Mouse (Mus musculus): ENCODE measurements around the gene Lypd6. TPM values are rescaled to one million over a fixed set of nuclear protein-coding genes. Genes with fewer than 3 reads are reported as not detected.

The Lypd6 gene
- total RNA-seq (2022) = 10 to 100 TPM; 14.9 to 19.1 (median 16.2) TPM

DNA sequence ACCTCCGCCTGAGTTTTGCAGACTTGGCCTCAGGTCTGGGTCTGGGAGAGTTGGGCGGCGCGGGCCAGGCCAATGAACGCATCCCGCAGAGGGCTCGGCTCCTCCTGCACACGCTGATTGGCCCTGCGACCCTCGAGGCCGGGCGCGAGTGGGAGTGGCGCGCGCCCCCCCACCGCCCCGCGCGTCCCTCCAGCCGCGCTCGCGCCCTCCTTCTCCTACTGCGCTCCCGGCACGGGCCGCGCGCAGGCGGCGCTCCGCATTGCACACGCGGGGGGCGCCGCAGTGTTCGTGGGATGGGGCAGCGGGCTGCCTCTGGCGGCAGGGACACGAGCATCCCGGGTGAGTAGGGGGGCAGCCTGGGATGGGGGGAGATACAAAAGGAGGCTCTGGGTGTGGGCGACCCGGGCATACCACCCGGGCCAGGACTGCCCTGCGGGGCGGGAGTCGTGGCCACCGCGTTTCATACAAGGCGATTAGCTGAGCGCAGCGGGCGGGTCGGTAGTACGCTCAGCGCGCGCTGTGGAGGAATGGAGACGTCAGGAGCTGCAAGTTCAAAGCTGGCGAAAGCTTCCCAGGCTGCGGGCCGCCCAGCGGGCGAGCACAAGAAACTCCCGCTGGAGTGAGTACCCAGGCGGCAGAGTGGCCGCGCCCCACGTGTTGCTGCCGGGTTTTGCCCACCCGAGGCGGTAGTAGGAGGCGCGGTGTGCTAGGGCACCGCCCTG is at the start of gene Lypd6:
Lypd6 (plus strand) TSS at position 184 of the 722 bp plus-strand sequence.
- peak; percentile 38 to 42 for DNase-seq (ENCODE audit: low spot score in 2 of 2)

- no peak for DNase-seq (ENCODE audit: low spot score in 2 of 2)
These were observed 46.8 kb upstream of the Lypd6 start for GRCm38 (mm10) chr2:50019477-50019876.

- DNase-seq (ENCODE audit: low spot score in 2 of 2) = no peak
These were observed 40.7 kb upstream of the Lypd6 start for GRCm38 (mm10) chr2:50025549-50025948.

DNA sequence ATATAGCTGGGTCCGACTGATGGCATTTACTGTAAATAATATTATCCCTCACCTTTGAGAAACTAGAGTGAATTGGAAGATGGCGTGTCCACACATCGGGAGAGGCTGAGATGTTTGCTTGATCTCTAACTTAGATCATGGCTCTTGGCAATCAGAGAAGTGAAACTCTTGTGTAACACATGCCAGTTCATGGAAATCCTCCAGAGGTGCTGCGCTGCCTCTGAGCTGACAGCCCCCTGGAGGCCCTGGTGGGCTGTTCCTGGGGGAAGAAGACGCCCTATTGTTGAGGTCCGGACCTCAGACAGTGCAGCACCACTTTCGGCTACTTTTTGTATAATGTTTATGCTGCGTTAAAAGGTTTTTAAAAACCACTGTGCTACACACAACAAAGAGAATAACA is 37.3 kb upstream of the Lypd6 start:
- no peak for DNase-seq (ENCODE audit: low spot score in 2 of 2)

DNA sequence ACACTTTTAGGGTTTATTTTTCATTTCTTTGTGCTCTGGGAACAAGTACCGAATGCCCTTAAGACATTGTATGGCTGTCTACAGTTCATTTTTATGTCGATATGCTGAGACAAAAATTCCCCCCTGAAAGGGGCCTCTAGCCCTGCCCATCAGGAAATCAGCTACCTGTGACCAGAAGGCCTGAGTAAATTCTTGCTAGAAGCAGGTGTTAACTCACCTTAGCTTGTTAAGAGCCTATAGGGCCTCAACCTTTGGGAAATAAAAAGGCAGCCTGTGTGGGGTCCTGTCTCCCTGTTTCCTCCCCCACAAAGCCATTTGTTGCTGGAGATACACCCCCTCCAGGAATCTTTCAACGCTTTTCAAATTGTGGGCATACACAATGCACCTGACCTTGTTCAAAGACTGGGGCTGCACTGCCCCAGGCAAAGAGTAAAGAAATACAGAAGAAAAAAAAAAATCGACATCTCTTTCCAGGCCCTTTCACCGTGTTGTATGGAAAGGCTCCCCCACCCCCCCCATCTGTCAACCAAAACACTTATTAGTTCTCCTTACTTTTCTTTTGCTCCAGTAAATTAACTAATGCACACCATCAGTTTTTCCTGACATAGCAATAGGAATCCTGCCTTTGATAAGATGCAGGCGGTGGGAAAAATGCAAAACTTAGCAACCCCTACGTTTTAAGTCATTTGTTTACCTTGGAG is 21.9 kb upstream of the Lypd6 start:
- DNase-seq (ENCODE audit: low spot score in 2 of 2) = no peak

DNA sequence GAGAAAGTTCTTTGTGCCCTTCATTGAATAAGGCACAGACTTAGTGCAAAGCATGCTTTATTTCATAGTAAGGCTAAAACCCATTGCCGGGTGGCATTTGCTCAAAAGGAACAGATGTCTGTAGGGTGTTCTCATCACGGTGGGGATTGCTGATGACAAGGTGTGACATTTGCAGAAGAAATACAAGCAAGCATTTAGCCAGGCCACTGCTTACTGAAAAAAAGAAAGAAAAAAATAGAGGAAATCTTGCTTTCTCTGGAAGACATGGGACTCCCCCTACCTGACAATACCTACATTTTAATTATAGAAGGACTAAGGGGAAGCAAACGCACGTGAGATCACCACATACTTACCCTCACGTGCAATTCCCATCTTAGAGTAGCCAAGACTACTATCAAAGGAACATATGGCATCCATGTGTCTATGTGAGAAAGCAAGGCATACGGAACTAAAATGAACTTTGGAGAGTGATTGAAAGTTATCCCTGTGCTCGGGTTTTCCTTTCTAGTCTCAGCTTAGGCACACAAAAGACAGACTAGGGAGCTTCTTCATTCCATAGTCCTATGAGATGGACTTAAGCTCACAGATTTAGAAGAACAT is 21.3 kb upstream of the Lypd6 start:
- DNase-seq (ENCODE audit: low spot score in 2 of 2) = peak in 1 of 2 experiments; percentile 16

DNA sequence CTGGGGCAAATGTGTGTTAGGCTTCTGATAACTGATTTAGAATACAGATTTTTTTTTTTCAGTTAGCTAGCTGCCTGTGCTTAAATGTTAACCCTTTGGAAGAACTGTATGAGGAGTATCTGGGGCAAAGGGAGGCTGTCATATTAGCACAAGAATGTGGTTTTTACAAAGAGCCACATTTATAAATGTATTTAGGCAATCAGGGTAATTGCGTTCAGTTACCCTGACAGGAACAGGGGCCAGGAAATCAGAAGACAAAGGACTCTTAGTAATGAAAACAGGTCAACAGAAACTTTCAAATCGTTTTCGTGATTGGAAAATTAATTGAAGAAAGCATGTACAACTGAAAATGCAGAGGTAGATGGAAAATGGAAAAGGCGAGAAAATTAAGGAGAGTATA is 20.4 kb upstream of the Lypd6 start:
- DNase-seq (ENCODE audit: low spot score in 2 of 2) = no peak

DNA sequence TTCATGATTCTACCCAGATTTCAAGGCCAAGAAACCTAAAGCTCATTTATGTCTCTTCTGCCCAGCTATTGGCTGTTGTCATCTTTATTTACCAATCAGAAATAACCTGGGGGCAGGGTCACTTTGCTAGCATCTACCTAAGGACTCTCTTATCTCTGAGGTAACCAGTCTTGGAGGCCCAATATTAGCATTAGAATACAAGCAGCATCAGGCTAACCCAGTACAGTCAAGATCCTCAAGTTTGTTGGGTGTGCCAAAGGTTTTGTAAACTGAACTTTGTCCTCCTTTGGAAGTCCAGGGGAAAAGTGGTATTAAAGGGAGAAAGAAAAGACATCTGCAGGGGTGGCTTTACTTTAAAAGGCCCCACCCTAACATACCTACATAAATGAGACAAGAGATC is 17.8 kb upstream of the Lypd6 start:
- DNase-seq (ENCODE audit: low spot score in 2 of 2) = no peak

GRCm38 (mm10) chr2:50053893-50054292 is 12.3 kb upstream of the Lypd6 start:
- no peak for DNase-seq (ENCODE audit: low spot score in 2 of 2)

DNA sequence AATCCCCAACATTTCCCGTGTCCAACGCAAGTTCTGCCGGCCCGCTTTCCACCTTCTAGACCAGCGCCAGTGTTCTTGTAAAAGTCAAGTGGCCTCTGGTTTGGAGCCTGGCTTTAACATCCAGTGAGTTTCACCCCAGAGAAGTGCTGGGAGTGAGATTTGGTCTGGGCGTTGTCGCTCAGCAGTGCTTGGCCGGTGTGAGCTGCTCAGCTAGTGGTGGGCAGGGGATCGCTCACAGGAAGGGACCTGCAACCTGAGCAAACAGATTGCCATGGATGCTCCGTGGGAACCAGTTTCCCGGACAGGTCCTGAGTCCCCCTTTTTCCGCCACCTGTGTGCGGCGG is 355 bp upstream of the Lypd6 start:
- no peak for DNase-seq (ENCODE audit: low spot score in 2 of 2)

GRCm38 (mm10) chr2:50066968-50067315 is 713 bp downstream of the Lypd6 start:
- no peak for DNase-seq (ENCODE audit: low spot score in 2 of 2)

GRCm38 (mm10) chr2:50069571-50070295 is 3.5 kb downstream of the Lypd6 start:
- DNase-seq (ENCODE audit: low spot score in 2 of 2) = no peak

DNA sequence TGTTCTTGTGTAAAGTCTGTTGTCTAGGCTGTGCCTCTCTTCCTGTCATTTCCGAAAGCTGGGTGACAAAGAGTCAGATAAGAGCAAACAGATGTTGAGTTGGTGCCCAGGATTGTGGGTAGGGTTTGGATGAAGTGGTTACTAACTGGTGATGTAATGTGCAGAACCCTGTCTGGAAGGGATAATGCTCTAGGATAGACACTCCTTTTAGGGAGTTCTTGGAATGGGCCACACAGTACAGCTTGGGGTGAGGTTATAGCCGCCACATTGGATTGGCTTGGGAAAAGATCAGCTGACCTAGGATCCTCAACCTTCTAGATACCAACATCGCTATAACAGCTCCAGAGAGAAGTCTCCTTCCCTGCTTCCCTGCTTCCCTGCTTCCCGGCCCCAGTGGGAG is 5.9 kb downstream of the Lypd6 start:
- DNase-seq (ENCODE audit: low spot score in 2 of 2) = no peak

DNA sequence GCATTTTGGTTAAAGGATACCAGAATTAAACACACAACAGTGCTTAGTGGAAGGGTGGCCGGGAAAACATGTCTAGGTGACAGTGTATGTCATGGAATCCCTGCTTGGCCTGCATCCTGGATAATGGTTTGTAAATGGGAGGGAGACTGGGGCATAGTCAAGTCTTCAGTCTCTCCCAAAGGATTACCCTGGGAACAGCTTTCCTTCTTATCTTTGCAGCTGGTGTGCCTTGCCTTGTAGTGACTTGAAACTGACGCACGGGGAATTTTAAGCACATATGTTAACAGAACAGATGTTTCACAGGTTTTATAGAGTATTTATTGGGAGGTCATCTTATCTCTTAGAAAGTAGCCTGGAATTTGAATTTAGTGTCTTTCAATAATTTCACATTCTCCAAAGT is 18.5 kb downstream of the Lypd6 start:
- DNase-seq (ENCODE audit: low spot score in 2 of 2) = no peak

- DNase-seq (ENCODE audit: low spot score in 2 of 2) = no peak
These were observed 21.5 kb downstream of the Lypd6 start for GRCm38 (mm10) chr2:50087761-50088160.

DNA sequence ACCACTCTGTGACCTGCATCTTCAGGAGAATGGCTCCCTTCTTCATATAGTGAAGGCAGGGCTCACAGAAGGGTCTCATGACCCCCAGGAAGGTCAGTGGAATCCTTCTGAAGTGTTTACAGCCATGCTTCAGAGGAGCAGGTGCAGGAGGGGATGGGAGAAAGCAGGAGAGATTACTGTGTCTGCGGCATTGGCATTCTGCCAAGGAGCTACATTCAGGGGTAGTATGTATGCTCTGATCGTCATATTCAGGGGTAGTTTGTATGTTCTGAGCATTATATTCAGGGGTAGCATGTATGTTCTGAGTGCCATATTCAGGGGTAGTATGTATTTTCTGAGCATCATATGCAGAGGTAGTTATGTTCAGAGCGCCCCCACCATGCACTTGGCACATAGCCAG is 30.1 kb downstream of the Lypd6 start:
- no peak for DNase-seq (ENCODE audit: low spot score in 2 of 2)

DNA sequence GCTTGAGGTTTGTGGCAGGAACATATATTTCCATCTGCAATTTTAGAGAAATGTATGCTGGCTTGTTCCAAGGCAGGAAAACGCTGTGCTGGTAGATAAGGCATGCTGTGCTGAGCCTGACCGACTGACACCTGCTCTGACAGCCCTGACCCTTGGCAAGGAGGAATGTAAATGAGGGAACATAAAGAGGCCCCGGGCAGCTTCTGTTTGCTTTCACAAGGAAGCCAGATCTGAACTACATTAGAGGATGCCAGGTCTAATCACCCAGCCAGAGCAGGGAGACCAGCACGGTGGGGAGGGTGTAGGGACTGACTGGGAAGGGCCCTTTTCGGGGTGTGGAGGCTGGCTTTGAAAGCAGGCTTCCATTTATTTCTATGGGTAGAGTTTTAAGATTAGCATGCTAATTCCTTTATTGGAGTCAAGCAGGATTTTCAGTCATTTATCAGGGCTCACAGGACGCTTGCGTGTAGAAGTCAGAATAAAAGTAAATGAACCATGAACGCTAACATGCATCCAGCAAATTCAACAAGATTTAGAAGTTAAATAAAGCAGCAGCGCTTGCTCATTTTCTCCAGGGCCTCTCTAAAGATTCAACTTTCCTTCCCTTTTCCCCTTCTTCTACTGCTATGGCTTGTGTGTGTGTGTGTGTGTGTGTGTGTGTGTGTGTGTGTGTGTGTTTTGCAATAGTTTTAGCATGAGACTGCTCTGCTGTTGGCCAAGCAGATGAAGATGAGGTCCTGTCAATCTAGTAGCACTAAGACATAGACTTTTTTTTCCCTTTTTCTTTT is 34.3 kb downstream of the Lypd6 start:
- no peak for DNase-seq (ENCODE audit: low spot score in 2 of 2)

- no peak for DNase-seq (ENCODE audit: low spot score in 2 of 2)
These were observed 34.9 kb downstream of the Lypd6 start for GRCm38 (mm10) chr2:50101152-50101450.

DNA sequence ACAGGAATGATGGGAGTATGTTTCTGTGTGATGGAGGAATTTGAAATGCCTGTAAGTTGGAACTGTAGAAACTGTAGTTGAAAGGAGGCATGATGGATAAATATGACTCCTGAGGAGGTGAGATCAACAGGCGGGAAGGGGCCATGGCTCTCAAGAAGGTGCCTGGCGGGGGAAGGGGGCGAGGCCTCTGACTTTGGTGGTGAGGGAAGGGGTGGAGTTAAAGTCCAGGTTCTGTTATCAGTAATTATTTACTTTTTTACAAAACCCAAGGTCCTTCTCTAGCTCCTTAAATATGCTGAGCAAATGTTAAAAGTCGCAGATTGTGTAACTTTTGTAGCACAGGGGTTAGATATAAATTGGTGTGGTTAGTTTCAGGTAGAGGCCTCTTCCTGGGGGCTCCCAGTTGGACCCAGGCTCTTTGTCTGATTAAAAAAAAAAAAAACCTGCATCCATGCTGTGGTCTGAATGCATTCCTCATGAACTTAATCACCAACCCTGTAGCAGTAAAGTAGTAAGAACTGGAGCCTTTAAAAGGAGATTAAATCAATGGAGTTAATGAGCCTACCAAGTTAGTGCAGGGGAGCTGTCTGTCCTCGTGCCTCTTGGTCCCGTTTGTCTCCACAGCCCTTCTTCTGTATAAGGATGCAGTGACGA is 37.7 kb downstream of the Lypd6 start:
- no peak for DNase-seq (ENCODE audit: low spot score in 2 of 2)

DNA sequence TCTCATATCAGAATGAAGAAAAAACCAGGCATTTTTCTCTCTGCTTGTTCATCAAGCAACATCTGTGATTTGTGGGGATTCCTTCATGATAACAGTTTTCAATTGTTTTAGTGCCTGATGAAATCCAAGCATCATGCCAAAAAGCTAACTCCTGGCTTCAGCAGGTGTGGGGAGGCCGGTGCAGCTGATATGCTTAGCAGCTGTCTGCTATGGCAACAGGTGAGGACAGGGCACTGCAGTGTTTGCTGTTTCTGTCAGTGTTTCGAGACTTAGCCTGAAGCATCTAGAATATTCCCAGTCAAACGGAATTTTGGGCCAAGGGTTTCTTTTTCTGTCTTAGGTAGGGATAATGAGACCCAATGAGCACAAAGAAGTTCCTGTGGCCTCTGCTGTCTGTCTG is 39.4 kb downstream of the Lypd6 start:
- DNase-seq (ENCODE audit: low spot score in 2 of 2) = no peak

DNA sequence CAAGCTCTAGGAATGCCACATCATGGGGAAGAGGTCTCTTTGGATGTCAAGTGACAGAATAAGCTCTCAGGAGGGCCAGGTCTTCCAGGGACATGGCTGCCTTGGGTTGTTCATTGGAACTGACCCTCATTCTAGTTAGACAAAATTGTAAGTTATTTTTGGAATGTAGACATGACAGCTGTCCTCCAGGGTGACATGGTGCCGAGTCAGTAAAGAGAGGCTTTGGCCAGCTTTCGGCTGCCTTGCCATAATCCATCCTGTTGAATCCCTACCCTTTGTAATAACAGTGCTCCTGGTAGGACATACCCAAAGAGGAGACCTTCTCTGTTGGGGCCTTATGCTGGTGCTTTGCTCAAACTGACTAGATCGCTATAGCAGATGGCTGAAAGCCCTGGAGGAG is 39.8 kb downstream of the Lypd6 start:
- no peak for DNase-seq (ENCODE audit: low spot score in 2 of 2)
